Mouse (Mus musculus) thymus, postnatal 36 days (tissue): Measurements from ENCODE around the gene Slc25a22.

Source experiments
- DNase-seq, 2 experiments: peaks; one replicate each; pipeline ENCODE4 v3.0.0; 2022; ENCODE audit warnings: mixed read lengths in 2 of 2

Slc25a22 gene

DNA sequence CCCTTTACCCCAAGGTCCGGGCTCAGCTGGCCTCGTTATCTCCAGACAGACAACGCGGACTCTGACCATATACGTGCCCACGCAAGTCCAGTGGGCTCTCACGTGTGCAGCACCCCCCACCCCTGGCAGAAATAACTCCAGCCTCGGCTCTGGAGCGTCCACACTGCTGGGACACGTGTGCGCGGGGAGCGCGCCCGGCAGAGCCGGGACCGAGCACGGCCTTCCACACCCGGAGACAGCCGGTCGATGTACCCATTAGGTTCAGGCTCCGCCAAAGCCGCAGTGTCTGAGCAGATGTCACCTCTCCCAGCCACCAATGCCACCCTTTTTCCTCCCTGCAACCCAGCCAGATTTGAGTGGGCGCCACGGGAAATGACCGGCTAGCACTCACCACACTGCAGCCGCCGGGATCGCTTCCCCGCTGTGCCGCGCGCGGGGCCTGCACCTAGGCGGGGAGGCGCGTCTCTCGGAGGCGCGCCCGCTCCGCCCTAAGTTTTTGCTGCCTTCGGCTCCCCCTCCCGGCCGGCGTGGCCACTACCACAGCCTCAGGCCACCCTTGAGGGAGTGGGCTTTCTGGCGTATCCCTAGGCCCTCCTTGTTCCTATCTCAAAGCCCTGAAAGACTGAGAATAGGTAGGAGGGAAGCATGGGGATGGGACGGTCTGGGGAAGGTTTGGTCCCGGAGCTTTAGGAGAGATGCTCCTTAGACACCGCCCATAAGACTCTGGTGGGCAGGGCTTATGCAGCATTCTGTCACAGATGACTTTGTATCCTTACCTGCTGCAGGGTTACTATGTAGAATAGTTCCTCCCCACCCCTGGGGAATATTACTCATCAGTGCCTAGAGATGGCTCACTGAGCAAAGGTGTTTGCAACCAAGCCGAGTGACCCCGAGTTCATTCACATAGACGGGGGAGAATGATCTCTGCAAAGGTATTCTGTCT is at the start of gene Slc25a22:
Gene Slc25a22, minus strand, starts transcription at position 715 of the 943 bp plus-strand sequence.
- peak; percentile 85 to 86 for DNase-seq

DNA sequence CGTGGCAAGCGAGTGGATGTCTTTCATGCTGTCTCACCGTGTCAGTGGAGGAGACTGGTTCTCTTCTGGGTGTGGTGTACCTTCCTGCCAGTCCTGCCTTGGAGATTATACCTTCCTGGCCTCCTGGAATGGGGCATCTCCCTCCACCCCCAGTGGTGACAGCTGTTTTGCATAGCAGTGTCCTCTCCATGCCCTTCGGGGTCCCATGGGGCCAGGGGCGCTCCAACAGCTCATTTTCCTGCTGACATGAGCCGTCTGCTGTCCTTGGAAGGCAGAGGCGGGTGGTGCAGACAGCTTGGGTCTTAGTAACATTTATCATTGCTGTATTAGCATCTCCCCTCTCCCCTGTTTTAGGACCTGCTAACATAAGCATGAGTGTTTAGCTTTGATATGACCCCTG is 49.4 kb upstream of the Slc25a22 start:
- no peak for DNase-seq

DNA sequence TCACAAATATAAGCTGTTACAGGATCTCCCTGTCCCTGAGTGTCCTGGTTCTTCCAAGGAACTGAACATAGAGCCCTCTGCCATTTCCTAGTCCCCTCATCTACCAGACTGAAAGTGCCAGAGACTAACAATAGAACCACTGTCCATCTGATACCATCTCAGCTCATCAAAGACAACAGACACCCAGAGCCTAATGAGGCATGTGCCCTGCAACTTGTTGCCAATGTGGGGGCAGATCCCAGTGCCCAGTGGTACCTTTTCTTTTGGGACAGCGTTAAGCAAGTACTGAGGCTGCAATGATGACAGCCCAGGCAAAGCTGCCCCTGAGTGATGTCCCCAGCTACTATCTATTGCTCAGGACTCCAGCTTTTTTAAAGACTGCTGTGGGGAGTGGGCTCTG is 48.5 kb upstream of the Slc25a22 start:
- no peak for DNase-seq

DNA sequence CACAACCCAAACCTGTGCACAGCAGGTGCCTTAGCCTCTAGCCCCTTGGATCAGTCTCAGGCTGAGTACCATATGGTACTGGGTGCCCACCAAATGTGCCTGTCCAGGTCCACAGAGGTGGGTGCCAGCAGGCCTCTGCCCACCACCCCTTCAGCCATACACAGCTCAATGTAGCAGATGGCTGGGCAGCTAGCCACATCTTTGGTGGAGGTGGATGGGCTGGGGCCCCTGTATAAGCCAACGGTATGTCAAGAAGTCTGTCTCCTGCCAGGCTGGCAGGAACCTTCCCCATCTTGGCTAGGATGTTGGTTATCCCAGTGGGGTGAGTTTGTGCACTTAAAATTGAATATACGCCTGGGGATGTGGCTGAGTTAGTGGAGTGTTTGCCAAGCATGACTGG is 47.9 kb upstream of the Slc25a22 start:
- no peak for DNase-seq

DNA sequence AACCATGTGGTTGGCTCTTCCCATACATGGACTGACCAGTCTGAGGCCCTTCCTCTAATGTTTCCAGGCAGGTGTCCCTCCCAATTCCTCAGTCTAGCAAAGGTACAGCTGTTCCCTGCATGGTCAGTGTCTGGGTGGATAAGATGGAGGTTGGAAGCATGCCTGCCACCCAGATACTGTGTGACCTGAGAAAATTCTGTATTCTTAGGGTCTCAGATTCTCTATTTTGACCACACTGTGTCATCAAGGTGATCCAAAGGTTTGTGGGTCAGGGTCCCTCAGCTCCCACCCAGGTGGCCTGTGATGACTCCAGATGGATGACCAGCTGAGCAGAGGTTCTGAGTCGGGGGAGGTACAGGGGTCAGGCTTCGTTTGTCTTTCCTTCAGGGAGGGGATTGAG is 47.5 kb upstream of the Slc25a22 start:
- DNase-seq = no peak

DNA sequence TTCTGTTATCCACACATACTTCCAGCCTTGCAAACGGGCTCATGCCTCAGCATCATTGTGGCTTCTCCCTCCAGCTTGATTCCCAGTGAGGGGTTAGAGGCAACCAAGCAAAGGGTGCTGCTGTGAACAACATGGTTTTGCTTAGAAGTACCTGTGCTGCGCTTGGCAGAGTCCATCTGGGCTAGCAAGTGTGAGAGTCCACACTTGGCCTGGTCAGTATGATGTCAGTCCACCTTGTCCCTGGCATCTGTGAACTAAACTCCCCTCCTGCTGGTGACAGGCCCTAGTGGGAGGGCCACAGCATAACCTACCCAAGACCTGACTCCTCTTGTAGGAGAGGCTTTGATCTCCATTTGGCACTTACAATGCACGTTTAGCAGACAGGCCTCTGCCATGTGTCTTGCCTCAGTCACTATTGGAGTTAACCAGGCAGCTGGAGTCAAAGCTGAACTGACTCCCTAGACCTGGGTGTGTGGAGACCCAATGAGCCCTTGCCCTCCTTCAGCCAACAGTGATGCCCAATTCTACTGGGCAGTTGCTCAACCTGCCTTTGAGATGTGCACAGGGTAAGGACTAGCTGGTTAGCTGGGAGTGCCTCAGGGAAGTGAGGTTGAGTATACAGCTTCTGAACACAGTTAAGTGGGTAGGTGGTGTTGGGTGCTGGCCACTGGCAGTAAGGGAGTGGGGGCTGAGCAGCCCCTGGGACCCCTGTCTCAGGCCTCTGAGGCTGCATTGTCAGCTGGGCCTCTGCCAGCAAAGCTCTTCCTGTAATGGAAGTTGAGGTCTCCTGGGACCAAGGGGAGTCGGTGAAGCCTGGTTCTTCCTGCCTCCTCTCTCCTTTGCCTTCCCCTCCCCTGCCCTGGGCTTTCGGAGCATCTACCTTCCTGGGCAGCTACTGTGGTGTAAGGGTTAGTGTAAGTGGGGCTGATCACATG is 46.8 kb upstream of the Slc25a22 start:
- no peak for DNase-seq

DNA sequence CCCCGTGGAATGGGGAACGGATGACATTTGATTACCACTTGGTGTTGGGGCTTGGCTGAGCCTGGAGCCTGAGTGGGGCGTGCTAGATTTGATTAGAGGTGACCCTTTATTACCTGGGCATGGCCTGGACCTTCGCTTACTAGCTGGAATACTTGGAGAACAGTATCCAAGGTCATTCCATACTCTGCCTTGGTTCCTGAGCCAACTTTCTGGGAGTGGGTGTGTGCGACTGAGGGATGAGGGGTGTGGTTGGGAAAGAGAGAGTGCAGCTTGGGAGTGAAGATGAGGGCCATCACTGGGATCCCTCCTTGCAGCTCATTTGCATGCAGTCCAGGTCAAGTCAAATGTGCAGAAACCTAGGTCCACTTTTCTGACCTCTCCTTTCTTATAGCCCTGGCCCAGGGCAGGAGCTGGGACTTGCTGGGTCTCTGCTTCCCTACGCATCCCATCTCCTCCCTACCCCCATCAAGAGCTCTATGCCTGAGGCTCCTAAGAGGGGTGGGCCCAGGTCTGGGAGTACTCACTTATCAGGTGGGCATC is 45.5 kb upstream of the Slc25a22 start:
- DNase-seq = no peak

DNA sequence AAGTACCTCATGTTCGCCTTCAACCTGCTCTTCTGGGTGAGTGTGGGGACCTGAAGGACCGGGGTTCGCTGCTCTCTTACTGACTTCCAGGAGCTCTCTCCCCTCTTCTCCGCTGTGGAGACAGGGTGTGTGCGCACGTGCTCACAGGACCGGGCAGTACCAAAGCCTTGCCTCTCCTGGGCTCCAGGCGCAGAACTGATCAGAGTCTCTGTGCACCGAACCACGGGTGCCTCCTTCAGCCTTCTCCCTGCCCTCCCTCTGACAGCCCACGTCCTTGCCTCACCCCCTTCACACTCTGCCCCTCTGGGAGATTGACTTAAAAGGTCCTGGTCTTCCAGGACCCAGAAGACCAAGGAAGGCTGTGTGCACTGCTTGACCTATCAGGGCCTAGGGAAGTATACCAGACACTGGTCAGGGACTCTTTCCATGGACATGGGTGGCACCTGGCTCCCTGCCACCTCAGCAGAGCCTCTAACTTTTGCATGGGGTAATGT is 44.9 kb upstream of the Slc25a22 start:
- DNase-seq = no peak

DNA sequence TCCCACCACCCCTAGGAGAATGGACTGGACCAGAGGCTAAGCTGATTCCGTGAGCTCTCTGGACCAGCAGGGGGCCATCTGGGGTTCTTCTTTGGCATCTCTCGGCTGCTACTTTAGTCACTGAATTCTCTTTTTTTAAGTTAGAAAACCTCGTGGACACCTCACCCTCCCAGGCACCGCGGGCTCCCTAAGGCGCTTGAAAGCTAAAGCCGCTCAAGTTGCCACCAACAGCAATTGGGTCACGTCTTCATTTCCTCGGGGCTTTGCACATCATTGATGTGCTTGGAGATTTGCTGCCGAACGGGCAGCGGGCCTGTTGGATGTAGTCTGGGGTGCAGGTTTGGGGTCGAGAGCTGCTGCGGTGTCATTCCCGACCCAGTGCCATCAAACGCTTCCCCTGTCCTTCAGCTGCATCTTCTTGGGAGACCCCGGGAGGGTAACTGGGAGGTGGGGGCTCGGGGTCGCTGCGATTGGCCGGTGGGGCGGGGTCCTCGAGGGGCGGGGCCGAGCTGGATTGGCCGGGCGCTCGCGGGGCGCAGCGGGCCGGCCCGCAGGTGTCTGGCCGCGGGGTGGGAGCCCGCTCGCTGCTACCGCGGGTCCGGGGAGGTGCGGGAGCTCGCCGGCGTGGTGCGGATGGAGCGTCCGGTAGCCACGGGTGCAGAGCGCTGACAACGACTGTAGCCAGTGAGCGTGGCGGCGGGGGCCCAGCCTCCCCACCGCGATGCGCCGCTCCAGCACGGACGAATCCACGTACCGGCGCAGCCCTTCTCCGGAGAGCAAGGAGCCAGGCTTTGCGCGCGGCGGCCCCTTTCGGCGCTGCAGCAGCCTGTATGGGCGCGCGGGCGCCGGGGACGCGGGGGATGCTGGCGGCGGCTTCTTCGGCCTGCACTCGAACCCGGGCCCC is 44.1 kb upstream of the Slc25a22 start:
- peak in 1 of 2 experiments; percentile 42 for DNase-seq

DNA sequence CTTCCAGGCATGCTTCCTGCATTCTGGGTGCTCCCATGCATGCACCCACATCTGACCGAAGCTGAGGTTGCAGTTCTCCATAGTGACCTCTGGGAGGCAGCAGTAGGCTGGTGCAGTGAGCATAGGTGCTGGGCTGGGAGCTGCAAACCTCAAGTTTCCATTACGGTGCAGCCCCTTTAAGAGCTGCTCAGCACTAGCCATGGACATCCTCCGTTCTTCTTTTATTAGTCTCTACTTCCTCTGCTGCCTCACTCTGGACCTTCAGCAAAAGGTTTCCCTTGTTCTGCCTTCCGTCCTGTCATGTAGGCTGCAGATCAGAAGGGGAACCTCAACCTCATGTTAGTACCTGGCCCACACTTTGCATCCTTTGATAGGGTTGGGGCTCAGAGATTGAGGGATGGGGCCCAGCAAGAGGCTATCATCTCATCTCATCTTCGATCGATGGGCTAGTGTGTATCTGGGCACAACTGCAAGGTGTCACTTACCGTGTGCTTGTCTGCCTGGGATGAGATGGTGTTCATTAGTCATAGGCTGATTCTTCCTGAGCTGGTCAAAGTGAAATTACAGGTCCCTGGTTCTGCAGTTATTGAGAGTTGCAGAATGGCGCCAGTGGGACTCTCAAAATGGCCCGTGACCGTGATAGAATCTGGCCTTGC is 43.3 kb upstream of the Slc25a22 start:
- DNase-seq = peak; percentile 58 to 68

DNA sequence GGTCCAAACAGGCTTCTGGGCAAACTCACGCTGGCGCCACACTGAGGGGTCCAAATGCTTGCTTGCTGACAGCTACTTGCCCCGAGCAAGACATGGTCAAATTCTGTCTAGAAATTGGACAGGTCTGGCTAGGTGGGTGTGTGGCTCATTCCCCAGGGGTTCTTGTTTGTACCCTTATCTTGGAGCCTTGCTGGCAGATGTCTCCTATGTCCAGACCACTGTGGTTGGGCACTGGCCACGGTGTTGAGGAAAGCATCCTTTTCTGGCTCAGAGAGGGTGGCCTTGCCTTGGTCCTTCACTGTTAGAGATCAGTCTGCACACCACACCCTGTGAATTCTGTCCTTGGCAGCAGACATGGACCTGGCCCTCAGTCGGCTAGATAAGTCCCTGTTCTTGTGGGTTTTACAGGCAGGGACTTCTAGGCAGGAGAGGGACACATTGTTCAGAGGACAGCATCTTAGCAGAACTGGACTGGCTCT is 40.6 kb upstream of the Slc25a22 start:
- DNase-seq = no peak

DNA sequence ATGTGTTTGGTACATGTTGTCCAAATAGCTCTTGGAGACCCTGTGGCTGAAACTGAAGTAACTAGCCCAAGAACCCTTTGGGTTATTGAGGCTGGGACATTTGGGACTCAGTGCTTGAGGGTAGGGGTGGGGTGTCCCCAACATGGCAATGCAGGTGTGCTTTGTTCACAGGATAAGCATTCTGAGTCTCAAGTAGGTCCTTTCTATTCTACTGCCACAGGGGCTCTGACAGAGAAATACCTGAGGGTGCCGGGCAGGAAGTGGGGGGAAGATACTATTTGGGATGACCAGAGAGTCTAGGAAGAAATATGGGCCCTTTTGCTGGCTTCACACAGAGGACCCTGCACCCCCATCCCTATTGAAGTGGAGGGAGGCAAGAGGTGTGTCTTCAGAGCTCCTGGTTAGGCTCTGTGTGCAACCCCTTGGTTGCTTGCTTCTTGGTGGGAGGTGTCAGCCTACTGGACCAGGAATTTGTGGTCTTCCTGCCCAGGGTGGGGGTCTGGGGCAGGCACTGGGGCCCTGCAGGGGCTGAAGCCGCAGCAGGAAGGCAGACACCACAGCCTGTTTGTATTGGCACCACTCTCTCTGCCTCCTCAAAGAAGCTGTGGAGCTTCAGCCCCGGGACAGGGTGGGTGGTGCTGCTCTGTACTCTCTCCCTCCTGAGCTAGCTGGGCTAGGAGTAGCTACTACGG is 40.0 kb upstream of the Slc25a22 start:
- DNase-seq = no peak

DNA sequence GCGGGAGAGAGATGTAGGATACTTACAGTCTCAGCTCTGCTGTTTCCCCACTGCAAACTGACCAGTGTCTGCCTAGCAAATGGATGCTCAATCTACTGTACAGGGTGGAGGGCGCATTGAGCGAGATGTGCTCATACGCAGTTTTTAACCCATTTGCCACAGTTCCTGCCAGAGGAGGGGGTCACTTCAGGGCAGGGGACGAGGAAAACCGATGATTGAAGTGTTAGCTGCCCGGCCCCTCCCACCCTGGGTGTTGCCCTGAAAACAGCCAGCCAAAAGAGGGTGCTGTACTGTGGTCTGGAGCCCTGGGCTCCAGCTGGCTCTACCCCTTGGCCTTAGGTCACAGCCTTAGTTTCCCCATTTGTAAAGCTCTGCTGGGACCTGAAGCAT is 39.3 kb upstream of the Slc25a22 start:
- DNase-seq = no peak

DNA sequence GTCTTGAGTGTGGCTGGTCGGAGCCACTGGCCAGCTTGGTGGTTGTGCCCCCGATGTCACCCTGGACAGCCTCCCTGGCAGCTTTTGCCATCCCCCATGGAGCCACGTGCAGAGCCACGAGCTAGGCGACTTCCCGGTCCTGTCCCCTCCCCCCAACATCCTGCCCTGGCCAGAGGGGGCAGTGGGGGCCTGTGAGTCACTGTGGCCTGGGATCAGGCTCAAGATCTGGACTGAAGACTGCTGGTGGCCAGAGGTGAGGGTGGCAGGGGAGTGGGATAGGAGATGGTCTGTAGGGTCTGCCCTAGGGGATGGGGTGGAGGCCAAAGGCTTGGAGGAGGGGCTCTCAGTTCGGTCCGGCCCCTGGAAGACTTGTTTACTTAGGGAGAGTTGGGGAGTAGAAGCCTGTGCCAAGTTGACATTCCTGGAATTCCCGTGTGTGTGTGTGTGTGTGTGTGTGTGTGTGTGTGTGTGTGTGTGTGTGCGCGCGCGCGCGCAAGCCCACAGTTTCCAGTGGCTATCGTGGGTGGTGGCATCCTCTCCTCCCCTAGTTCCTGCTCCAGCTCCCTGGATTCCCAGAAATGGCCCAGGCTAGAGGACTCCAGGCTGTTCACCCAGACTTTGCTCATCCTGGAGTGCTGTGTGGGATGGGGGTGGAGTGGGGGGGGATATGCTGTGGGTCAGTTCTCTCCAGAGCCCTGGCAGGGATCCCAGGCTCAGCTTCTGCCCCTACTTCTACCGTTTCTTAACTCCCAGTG is 38.7 kb upstream of the Slc25a22 start:
- DNase-seq = peak in 1 of 2 experiments; percentile 33

DNA sequence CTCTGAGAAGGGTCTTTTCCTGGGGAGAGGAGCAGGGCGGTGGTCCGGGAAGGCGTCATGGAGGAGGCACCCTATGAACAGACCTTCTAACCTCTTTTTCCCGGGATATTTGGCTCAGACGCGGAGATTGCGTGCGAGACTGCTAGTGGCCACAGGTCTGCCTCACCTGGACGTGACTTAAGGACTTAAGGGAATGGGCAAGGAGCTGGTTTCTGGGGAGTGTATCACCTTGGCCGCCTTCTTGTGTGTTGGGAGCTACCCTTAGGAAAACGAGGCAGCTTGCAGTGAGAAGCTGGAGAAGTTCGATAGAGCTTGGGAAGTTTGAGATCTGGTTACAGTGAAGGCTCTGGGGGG is 38.1 kb upstream of the Slc25a22 start:
- no peak for DNase-seq

DNA sequence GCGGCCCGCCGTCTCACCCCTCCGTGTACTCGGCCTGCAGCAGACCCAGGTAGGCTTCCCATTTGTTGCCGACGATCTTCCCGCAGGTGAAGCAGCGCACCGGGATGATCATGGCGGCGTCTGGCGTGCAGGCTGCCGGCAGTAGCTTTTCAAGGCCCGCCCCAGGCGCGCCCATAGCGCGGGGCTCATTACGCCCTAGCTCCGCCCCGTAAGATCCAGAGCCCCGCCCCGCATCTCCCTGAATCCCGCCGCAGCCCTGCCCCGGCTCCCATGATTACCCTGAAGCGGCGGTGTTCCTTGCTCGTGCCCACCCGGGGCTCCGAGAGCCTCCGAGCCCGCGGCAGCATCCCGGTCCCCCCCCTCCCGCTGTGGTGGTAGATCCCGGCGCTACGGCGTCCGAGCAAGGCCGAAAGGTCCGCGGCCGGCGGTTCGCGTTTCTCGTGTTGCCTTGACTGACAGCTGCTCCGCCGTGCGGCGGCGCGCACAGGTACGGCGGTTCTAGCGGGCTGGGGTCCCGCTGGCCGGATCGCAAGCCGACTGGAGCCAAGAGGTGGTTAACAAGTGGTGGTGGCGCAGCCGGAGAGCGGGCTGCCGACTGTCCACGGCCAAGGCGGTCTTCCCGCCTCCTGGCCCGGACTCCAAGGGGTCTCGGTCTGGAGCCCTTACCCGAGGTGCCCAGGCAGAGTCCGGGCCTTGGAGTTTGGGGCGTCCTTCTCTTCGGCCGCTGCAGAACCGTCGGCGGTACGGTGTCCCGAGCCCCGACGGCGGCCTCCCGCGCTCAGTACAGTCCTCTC is 37.5 kb upstream of the Slc25a22 start, which contains the start of the genes Polr2l and Tspan4:
Gene Polr2l, minus strand, starts transcription at position 122 of the 794 bp plus-strand sequence.
Gene Tspan4, plus strand, starts transcription at position 230 of the 794 bp plus-strand sequence.
- DNase-seq = peak; percentile 85 to 86

DNA sequence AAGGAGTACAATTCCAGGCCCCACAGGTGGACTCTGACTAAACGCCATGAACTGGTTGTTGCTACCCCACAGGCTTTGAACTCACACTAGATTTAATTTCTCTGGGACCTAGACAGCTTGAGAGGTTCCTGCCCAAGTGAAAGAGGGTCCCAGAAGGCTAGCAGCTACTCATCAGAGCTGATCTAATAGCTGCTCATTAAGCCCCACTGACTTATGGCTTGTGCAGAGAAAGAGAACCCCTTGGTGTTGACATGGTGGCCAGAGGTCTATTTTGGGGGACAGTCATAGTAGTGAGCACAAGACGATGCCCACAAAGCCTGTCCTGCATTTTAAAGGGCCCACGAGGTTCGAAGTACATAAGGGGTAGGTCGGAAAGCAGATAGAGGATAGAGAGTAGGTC is 36.5 kb upstream of the Slc25a22 start:
- DNase-seq = no peak

DNA sequence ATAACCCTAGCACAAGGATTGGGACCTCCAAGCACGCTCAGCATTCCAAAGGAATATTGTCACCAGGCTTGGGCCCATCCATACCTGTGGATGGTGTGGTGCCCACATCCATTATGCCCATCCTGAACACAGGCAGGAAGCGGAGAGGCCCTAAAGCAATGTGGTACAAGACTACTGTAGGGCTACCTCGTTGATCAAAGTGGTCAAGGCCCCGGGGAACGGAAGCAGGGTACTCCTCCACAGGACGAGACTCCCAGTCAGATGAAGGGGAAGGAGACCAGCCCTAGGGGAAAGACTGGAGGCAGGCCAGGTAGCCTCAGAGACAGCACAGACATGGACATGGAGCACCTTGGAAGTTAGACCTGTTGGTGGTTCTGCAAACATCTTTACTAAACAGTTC is 35.1 kb upstream of the Slc25a22 start:
- no peak for DNase-seq

DNA sequence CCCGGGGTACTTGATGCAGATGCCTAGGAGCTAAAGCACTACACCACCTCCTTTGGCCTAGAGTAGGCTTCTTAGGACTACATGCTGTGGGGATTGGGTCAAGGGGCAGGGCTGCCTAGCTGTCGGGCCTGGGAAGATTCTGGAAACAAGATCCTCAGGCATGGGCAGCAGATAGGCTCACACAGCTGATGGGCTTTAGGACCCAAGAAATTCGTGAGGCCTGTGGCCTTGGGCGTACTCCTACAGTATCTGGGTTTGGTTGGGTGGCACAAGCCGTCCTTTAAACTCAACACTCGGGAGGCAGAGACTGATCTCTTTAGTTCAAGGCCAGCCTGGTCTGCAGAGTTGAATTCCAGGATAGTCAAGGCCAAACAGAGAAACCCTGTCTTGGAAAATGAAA is 34.5 kb upstream of the Slc25a22 start:
- DNase-seq = no peak
